Mouse (Mus musculus) ES-Bruce4 (cell line): ENCODE results near the gene Hoxa5.

Source experiments
- EP300 ChIP-seq: IDR thresholded peaks from 2 replicates; pipeline ENCODE4 v1.6.1; 2011; ENCODE audit warnings: low read depth, low read length; ENCODE audit not compliant: insufficient read depth
- POLR2A ChIP-seq: IDR thresholded peaks from one replicate; pipeline ENCODE4 v1.8.1; 2011; ENCODE audit warnings: low read length; ENCODE audit not compliant: insufficient read depth

DNA sequence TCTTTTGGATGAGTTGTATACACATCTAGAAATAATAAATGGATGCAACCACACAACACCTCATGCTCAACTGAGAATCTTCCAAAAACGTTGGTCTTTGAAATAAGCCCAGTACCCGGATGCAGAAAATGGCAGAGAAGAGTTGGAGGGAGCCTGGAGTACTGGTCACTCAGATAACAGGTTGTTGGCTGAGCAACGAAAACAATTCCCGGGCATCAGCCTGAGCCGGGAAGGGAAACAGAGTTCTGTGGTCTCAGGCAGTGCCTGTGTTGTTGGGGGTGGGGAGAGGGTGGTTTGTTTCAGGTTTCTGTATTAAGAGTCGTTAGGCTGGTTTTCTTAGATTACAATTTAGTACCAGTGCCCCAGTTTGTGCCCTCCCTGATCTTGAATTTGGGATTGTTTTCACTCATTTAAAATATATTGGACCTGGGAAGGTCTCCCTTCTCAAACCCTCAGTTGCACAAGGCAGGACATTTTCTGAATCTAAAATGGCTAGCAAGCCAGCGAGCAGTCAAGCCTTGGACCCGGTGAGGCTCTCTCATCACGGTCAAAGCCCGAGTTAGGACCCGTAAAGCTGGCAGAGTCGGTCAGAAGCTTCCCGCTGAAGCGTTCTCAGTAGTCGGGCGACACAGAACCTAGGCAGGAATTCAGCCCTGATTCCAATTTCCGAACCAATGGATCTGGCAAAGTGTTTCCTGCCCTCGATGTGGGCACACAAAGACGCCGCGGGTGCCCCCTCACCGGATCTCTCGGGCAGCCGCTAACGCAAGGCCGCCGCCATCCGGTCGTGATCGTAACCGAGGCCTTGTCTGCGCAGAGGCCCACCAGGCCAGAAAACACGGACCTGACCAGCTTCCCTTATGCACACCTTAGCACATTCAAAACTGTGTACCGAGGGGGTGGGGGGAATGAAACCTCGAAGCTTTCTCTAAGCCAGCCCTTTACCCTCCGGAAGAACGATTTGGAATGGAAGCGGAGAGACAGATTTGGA, 24.4 kb upstream of the Hoxa5 start:
- TF ChIP-seq POLR2A: no peak
- no peak for TF ChIP-seq EP300
